In the genomic region with DNA sequence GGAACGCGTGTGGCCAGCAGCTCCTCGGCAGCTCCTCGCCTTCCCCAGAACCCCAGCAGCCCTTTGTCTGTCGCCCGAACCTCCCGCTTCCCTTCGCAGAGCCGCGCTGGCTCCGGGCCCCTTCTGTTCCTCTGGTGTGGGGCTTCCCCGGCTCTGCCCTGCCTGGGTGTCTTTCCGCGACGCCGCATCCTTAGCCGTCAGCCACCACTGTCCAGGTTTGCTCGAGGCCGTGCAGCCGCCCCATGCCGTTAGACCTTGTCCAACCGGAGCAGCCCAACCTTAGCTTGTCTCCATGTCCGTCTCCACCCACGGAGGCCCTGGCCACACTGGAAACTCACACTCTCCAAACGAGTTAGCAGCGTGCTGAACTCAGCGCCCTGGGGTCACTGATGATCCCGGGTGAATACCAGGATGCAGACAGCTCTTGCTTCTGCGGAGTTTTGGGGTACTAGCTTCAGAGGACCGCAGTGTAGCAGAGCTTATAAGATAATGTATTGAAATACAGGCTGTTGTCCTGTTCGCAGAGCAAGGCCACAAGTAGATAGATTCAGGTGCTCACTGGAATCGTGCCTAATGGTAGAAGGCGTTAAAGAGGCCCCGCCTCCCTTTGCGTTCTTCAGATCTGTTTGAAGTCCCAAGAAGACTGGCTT, we compare ENCODE assay signal across 8 mouse cellular contexts. TPM values are rescaled to one million over a fixed set of nuclear protein-coding genes. Genes with fewer than 3 reads are reported as not detected.
DNase-seq lines count a peak whose midpoint lies in the region; ATAC-seq and TF ChIP-seq lines count a peak whose summit lies in the region.

No protein-coding gene starts in this region.

- peak; percentile 80 to 83 for DNase-seq in B cell, adult 2 months
- DNase-seq in cerebellum, adult 18-20 months = peak; percentile 37 to 47
- DNase-seq in forebrain, postnatal 0 days = no peak
- peak; percentile 52 for DNase-seq in kidney, adult 9 months
- DNase-seq in lung, postnatal 36 days = peak; percentile 53
- peak; percentile 60 for DNase-seq in spleen, adult 12 weeks (ENCODE audit: low spot score)
- DNase-seq in left cerebral cortex, postnatal 36 days (ENCODE audit: low spot score in 2 of 2) = no peak

- intact Hi-C loops in left cerebral cortex, postnatal 36 days (cut with DNase I) = no loop called here

- WGBS in forebrain, postnatal 0 days = under 1% methylated on average over 35 of the region's 35 CpGs

- H3K4me3 ChIP-seq in E14TG2a.4 (replicated peaks; ENCODE audit: low read length) = peak overlapping the region; percentile 92
- H3K4me3 ChIP-seq in forebrain, postnatal 0 days (ENCODE audit: low read depth, low read length) = peak overlapping the region; percentile 91

- H3K4me2 ChIP-seq in forebrain, postnatal 0 days (ENCODE audit: low read depth) = peak overlapping the region; percentile 86

- no peaks in the 10 kb centered on the region for H3K9me3 ChIP-seq in E14TG2a.4 (ENCODE audit: low read length)
- H3K9me3 ChIP-seq in forebrain, postnatal 0 days (ENCODE audit: low read length) = no peaks in the 10 kb centered on the region

- peaks cover 22% of the 10 kb centered on the region for H3K4me1 ChIP-seq in E14TG2a.4 (replicated peaks; ENCODE audit: low read depth, low read length)
- peaks cover 20% of the 10 kb centered on the region for H3K4me1 ChIP-seq in forebrain, postnatal 0 days (ENCODE audit: insufficient read depth)

- H3K36me3 ChIP-seq in E14TG2a.4 (ENCODE audit: insufficient read depth, low read length) = peaks cover 8% of the 10 kb centered on the region; the same call in 1 of the 2 replicates
- peaks cover 3% of the 10 kb centered on the region; the same call in 1 of the 2 replicates for H3K36me3 ChIP-seq in forebrain, postnatal 0 days (ENCODE audit: insufficient read depth)

- H3K27ac ChIP-seq in forebrain, postnatal 0 days (ENCODE audit: low read depth, low read length) = peak overlapping the region; percentile 95

- peaks cover 51% of the 10 kb centered on the region for H3K27me3 ChIP-seq in E14TG2a.4 (ENCODE audit: insufficient read depth, low read length)
- no peaks in the 10 kb centered on the region for H3K27me3 ChIP-seq in forebrain, postnatal 0 days (ENCODE audit: insufficient read depth, low read length)

- no peak for TF ChIP-seq CTCF in E14TG2a.4 (conservative IDR thresholded peaks at IDR 0.05; ENCODE audit: low read length)
- TF ChIP-seq CTCF in forebrain, postnatal 0 days (IDR thresholded peaks at IDR 0.05; ENCODE audit: low read depth) = no peak

- ATAC-seq in forebrain, postnatal 0 days = peak; percentile 72

- H3K9ac ChIP-seq in forebrain, postnatal 0 days = peak overlapping the region; percentile 95

RNA-seq across cellular contexts. Expression of gene Tmem206, which starts 0.6 kb away (rescaled TPM):
- total RNA-seq in forebrain, postnatal 0 days (2014; rRNA removed) = 20.2 and 28.3 TPM in 2 replicates
- polyA plus RNA-seq in forebrain, postnatal 0 days (2015; fragmentation: Nextera tagmentation; extraction: Ambion mirVana) = 26.1 and 30.8 TPM in 2 replicates
- 1 to 10 TPM; 8.2 to 8.7 TPM for total RNA-seq in left cerebral cortex, postnatal 36 days (2021)

RNA-seq across cellular contexts. Expression of gene Nenf, which starts 8.4 kb away (rescaled TPM):
- total RNA-seq in forebrain, postnatal 0 days (2014; rRNA removed) = 170 and 329 TPM in 2 replicates
- 189 and 236 TPM in 2 replicates for polyA plus RNA-seq in forebrain, postnatal 0 days (2015; fragmentation: Nextera tagmentation; extraction: Ambion mirVana)
- total RNA-seq in left cerebral cortex, postnatal 36 days (2021) = 10 to 100 TPM; 66.1 to 76.7 TPM

Comparison
In these comparisons a context has a peak if more than half of its experiments do, and no peak if none do; other contexts are left out.
1. DNase-seq: peak in B cell, adult 2 months (2 of 2), cerebellum, adult 18-20 months (2 of 2), kidney, adult 9 months (single experiment), lung, postnatal 36 days (single experiment) and spleen, adult 12 weeks (single experiment); none in forebrain, postnatal 0 days (single experiment) and left cerebral cortex, postnatal 36 days (0 of 2).